Mouse (Mus musculus) G1E (cell line): ENCODE results near the gene Prmt8. TPM values are rescaled to one million over a fixed set of nuclear protein-coding genes. Genes with fewer than 3 reads are reported as not detected.

Source experiments
- ATAC-seq: 2 replicates; pipeline ENCODE4 v1.8.0; 2016; ENCODE audit warnings: mild to moderate bottlenecking; ENCODE audit not compliant: insufficient number of reproducible peaks, poor library complexity, low FRiP score, severe bottlenecking; ENCODE audit errors: extremely low read depth
- DNase-seq: peaks from one replicate; pipeline ENCODE4 v3.0.0; 2012; ENCODE audit warnings: low spot score
- H3K27me3 ChIP-seq: 2 replicates; pipeline ENCODE4 v1.6.1; 2012; ENCODE audit warnings: mild to moderate bottlenecking, low read length, inconsistent platforms; ENCODE audit not compliant: insufficient read depth
- H3K36me3 ChIP-seq: replicated peaks from 2 replicates; pipeline ENCODE3; 2012; ENCODE audit warnings: mild to moderate bottlenecking, inconsistent platforms
- H3K4me1 ChIP-seq: 2 replicates; pipeline ENCODE4 v1.6.1; 2012; ENCODE audit warnings: low read depth, low read length, inconsistent platforms, mixed read lengths; ENCODE audit not compliant: insufficient read depth
- H3K4me3 ChIP-seq: 2 replicates; pipeline ENCODE4 v1.5.1; 2012; ENCODE audit warnings: low read depth, mild to moderate bottlenecking, inconsistent platforms, low read length, moderate library complexity, mixed read lengths
- H3K9me3 ChIP-seq: replicated peaks from 2 replicates; pipeline ENCODE4 v1.6.1; 2012; ENCODE audit warnings: inconsistent platforms
- CTCF ChIP-seq: IDR thresholded peaks from 2 replicates; pipeline ENCODE4 v1.5.1; 2012; ENCODE audit warnings: low read depth, low read length, inconsistent platforms, mixed read lengths
- GATA1 ChIP-seq: IDR thresholded peaks from 2 replicates; pipeline ENCODE4 v1.6.1; 2012; ENCODE audit warnings: borderline replicate concordance, low read length, inconsistent platforms, mixed read lengths
- GATA2 ChIP-seq: IDR thresholded peaks from 2 replicates; pipeline ENCODE4 v1.6.1; 2012; ENCODE audit warnings: low read depth, low read length, inconsistent platforms, borderline replicate concordance
- POLR2AphosphoS5 ChIP-seq: IDR thresholded peaks from 2 replicates; pipeline ENCODE4 v1.6.1; 2012; ENCODE audit warnings: low read depth, low read length, inconsistent platforms; ENCODE audit not compliant: insufficient replicate concordance
- TAL1 ChIP-seq: conservative IDR thresholded peaks from 2 replicates; pipeline ENCODE4 v1.6.1; 2012; ENCODE audit warnings: low read depth, low read length, inconsistent platforms, mixed read lengths
- polyA plus RNA-seq: library from polyadenylated mRNA; stranded (reverse); fragments of >175 nt; gene quantifications from 2 replicates; pipeline ENCODE4 v1.2.3, GENCODE M21; 2012
- total RNA-seq, 2 experiments: library from RNA; stranded (forward) in 1 of 2; stranded (reverse) in 1 of 2; fragments of 200-1000 nt in 1 of 2; fragments of >200 nt in 1 of 2; fragmentation: Nextera tagmentation in 1 of 2; gene quantifications; 2 replicates each; pipeline ENCODE4 v1.2.3; 2014 to 2017

The Prmt8 gene
- total and polyA plus RNA-seq, 3 experiments: 0.05 TPM; not detected in 2

- no peak overlapping the region for H3K4me3 ChIP-seq
- H3K36me3 ChIP-seq: no peaks in the 10 kb centered on the region
- TF ChIP-seq GATA2: no peak
- no peak for TF ChIP-seq CTCF
- no peak for DNase-seq
- H3K9me3 ChIP-seq: peaks cover 73% of the 10 kb centered on the region
- ATAC-seq: no peak
- no peaks in the 10 kb centered on the region for H3K4me1 ChIP-seq
- H3K27me3 ChIP-seq: no peaks in the 10 kb centered on the region
Observed at GRCm38 (mm10) chr6:127717239-127718137, 51.8 kb downstream of the Prmt8 start.

- peaks cover 83% of the 10 kb centered on the region for H3K9me3 ChIP-seq
Observed at GRCm38 (mm10) chr6:127715428-127715827, 53.8 kb downstream of the Prmt8 start.

GRCm38 (mm10) chr6:127714906-127715305 lies 54.4 kb downstream of the Prmt8 start:
- no peaks in the 10 kb centered on the region for H3K36me3 ChIP-seq
- no peak overlapping the region for H3K4me3 ChIP-seq
- no peaks in the 10 kb centered on the region for H3K27me3 ChIP-seq
- no peak for DNase-seq
- no peak for ATAC-seq
- H3K9me3 ChIP-seq: peaks cover 80% of the 10 kb centered on the region
- TF ChIP-seq POLR2AphosphoS5: no peak
- TF ChIP-seq CTCF: no peak
- TF ChIP-seq TAL1: no peak
- TF ChIP-seq GATA2: no peak
- no peak for TF ChIP-seq GATA1
- H3K4me1 ChIP-seq: no peaks in the 10 kb centered on the region

More at GRCm38 (mm10) chr6:127715428-127715827, 53.8 kb downstream of the Prmt8 start:
- no peaks in the 10 kb centered on the region for H3K4me1 ChIP-seq
- H3K4me3 ChIP-seq: no peak overlapping the region
- no peak for TF ChIP-seq CTCF
- no peaks in the 10 kb centered on the region for H3K36me3 ChIP-seq
- no peak for ATAC-seq
- DNase-seq: no peak
- no peaks in the 10 kb centered on the region for H3K27me3 ChIP-seq

GRCm38 (mm10) chr6:127708218-127708628 lies 61.0 kb downstream of the Prmt8 start:
- Histone ChIP-seq H3K4me1 (no peaks in the 10 kb centered on the region), H3K27me3 (no peaks in the 10 kb centered on the region), H3K9me3 (peaks cover 58% of the 10 kb centered on the region), H3K36me3 (no peaks in the 10 kb centered on the region), H3K4me3 (no peak overlapping the region)
- TF ChIP-seq TAL1 (no peak), CTCF (no peak), GATA2 (no peak), GATA1 (no peak), POLR2AphosphoS5 (no peak)
- DNase-seq: no peak
- no peak for ATAC-seq

GRCm38 (mm10) chr6:127701036-127701783 lies 68.1 kb downstream of the Prmt8 start:
- Histone ChIP-seq H3K9me3 (peaks cover 83% of the 10 kb centered on the region), H3K36me3 (no peaks in the 10 kb centered on the region), H3K27me3 (no peaks in the 10 kb centered on the region), H3K4me3 (no peak overlapping the region), H3K4me1 (no peaks in the 10 kb centered on the region)
- TF ChIP-seq POLR2AphosphoS5: no peak
- no peak for TF ChIP-seq CTCF
- TF ChIP-seq TAL1: no peak
- TF ChIP-seq GATA2: no peak
- no peak for TF ChIP-seq GATA1
- DNase-seq (no peak), ATAC-seq (no peak)

GRCm38 (mm10) chr6:127693681-127694080 lies 75.6 kb downstream of the Prmt8 start:
- DNase-seq: no peak
- H3K4me3 ChIP-seq: no peak overlapping the region
- H3K27me3 ChIP-seq: no peaks in the 10 kb centered on the region
- TF ChIP-seq GATA2: no peak
- TF ChIP-seq GATA1: no peak
- TF ChIP-seq CTCF: no peak
- TF ChIP-seq POLR2AphosphoS5: no peak
- TF ChIP-seq TAL1: no peak
- H3K9me3 ChIP-seq: peaks cover 90% of the 10 kb centered on the region
- H3K4me1 ChIP-seq: no peaks in the 10 kb centered on the region
- no peak for ATAC-seq
- H3K36me3 ChIP-seq: no peaks in the 10 kb centered on the region
